Mouse (Mus musculus): ENCODE measurements around the gene Plpp4. TPM values are rescaled to one million over a fixed set of nuclear protein-coding genes. Genes with fewer than 3 reads are reported as not detected.

The Plpp4 gene
- 20.9 and 23.2 TPM in 2 replicates for polyA plus RNA-seq (2015; fragmentation: Nextera tagmentation; extraction: Ambion mirVana)

DNA sequence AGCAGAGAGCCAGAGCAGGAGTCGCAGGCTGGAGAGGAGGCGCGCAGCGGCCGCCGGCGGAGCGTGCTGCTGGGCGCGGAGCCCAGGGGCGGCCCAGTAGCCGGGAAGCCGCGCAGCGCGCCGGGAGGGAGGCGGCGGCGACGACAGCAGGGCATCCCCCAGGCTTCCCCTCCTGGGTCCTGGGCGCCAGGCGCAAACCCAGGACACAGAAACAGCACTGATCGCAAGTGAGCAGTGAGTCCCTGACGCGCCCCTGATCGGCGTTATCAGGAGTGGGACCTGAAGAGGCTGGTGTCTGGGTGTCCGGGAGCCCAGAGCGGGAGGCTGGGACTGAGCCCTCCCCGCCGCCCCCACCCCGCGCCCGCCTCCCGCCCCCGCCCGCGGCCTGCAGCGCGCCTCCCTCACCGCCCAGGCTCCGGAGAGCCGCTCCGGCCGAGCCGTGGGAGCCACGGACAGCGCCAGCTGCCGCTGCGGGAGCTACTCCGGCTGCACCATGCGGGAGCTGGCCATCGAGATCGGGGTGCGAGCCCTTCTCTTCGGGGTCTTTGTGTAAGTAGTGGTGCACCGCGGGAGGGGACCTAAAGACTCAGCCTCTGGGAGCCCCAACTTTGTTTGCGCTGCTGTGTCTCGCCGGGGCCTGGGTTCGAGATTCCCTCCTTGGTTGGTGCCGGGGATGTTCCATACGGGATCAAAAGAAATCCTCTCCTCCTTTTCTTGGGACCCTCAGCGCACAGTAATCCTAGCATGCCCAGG lies at the start of gene Plpp4:
TSS of gene Plpp4 (plus strand) at position 411 of the 753 bp plus-strand sequence.

Data from neural tube, postnatal 0 days (tissue).